Mouse (Mus musculus): ENCODE measurements around the gene Sart3. TPM values are rescaled to one million over a fixed set of nuclear protein-coding genes. Genes with fewer than 3 reads are reported as not detected.

Sart3 gene
- polyA plus RNA-seq, 1 experiment from 2014 or later, result 30.8 TPM

Other genes starting within 250 kb of the Sart3 start
- 4.4 and 5.0 TPM in 2 replicates for gene Cmklr1, start 122.1 kb downstream of the Sart3 start, polyA plus RNA-seq (2015; fragmentation: Nextera tagmentation; extraction: Ambion mirVana)
- not detected in 2 replicates for gene 1700069L16Rik, start 47.7 kb downstream of the Sart3 start, polyA plus RNA-seq (2015; fragmentation: Nextera tagmentation; extraction: Ambion mirVana)
- 4.9 and 6.2 TPM in 2 replicates for gene Ficd, start 36.7 kb downstream of the Sart3 start, polyA plus RNA-seq (2015; fragmentation: Nextera tagmentation; extraction: Ambion mirVana)
- gene Iscu, start 238 bp upstream of the Sart3 start, polyA plus RNA-seq (2015; fragmentation: Nextera tagmentation; extraction: Ambion mirVana), result 112 and 124 TPM in 2 replicates
- 23.6 and 30.5 TPM in 2 replicates for gene Tmem119, start 28.0 kb upstream of the Sart3 start, polyA plus RNA-seq (2015; fragmentation: Nextera tagmentation; extraction: Ambion mirVana)
- gene Selplg, start 60.1 kb upstream of the Sart3 start, polyA plus RNA-seq (2015; fragmentation: Nextera tagmentation; extraction: Ambion mirVana), result 2.7 and 18.4 TPM in 2 replicates
- gene Coro1c, start 136.2 kb upstream of the Sart3 start, polyA plus RNA-seq (2015; fragmentation: Nextera tagmentation; extraction: Ambion mirVana), result 72.7 and 95.4 TPM in 2 replicates
- 9.0 and 11.7 TPM in 2 replicates for gene Ssh1, start 221.4 kb upstream of the Sart3 start, polyA plus RNA-seq (2015; fragmentation: Nextera tagmentation; extraction: Ambion mirVana)
- gene Dao, start 231.2 kb upstream of the Sart3 start, polyA plus RNA-seq (2015; fragmentation: Nextera tagmentation; extraction: Ambion mirVana), result not detected in 2 replicates